Mouse (Mus musculus) frontal cortex, adult (tissue): ENCODE results near the gene Cap1.
"Not testable (repeated sequence)": the region's sequence is repeated elsewhere in the genome, so short reads cannot be mapped to it uniquely, and the experiment has no call there.

ENCODE experiments used
- ATAC-seq: cut with Nextera tagmentation; 2 replicates; pipeline ENCODE4 v1.9.2; 2017; ENCODE audit warnings: mild to moderate bottlenecking, moderate library complexity, mixed read lengths; ENCODE audit not compliant: low TSS enrichment

The Cap1 gene

DNA sequence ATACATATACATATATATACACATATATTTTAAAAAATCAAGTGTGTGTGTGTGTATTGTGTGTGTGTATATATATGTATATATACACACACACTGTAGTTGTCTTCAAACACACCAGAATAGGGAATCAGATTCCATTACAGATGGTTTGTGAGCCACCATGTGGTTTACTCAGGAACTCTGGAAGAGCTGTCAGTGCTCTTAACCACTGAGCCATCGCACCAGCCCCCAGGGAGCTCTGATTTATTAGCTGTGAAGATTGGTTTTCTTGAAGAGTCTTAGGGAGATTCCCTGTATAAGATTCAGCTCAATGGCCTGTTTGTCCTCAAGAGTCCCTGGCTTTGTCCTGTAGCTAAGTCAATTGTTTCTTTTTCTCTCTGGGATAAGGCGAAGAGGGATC, 47.9 kb downstream of the Cap1 start:
- no peak for ATAC-seq

GRCm38 (mm10) chr4:122837180-122837730, 48.6 kb downstream of the Cap1 start:
- ATAC-seq = no peak

DNA sequence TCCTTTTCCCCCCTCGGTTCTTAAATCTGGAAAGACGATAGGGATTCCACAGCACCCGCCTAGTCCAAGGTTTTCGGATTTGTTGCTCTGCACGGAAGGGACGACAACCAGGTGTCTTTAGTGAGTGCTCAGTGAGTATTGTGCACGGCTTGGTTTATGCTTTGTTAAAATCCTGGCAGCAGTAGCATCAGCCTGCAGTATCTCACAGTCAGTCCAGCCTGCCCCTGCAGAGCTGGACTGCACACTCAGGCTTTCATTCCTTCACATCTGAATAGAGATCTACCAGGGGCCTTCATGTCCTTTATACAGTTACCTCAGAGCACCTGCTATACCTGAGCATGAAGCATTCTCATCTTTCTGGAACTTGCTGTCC, 49.5 kb downstream of the Cap1 start:
- ATAC-seq = peak; percentile 45

GRCm38 (mm10) chr4:122835530-122836402, 50.1 kb downstream of the Cap1 start, which contains the start of gene Ppt1:
Gene Ppt1, plus strand, starts transcription at chr4:122836242.
- peak; percentile 90 for ATAC-seq

GRCm38 (mm10) chr4:122831888-122832287, 54.0 kb downstream of the Cap1 start:
- no peak for ATAC-seq

DNA sequence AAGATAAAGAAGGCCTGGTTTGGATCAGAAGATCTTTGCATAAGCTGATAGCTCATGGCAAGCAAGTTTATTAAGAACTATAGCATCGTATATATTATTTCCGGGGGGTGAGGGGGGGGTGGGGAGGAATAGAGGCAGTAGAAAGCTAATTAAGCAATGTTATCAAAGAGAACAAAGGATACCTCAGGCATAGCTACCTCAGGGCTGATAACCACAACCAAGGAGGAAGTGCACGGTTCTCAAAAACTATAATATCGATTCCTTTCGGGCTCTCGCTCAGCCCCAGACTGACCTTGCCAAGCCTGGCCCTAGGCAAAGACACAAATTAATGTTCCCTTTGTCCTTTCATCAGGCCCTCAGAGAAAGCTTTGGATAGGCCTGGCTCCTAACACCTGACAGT, 56.5 kb downstream of the Cap1 start:
- ATAC-seq = no peak

DNA sequence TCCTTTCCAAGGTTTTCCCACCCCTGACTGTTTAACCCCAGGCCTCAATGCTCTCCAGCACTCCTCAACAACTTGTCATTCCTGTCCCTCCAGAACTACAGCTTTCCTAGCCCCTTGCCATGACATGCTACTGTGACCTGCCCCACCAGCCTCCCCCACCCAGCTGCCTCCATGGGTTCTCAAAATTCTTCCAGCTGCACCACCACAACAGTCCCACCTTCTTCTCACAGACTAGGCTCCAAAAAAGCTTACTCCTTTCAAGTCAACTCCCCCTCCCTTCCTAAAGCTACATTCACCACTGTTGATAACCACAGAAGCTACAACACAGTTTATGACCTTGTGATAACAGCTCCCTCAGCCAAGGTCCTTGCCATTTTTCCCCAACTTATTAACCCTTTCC, 58.2 kb downstream of the Cap1 start:
- no peak for ATAC-seq

- not testable (repeated sequence) for ATAC-seq
Measured at GRCm38 (mm10) chr4:122820941-122821340, 64.9 kb downstream of the Cap1 start.

DNA sequence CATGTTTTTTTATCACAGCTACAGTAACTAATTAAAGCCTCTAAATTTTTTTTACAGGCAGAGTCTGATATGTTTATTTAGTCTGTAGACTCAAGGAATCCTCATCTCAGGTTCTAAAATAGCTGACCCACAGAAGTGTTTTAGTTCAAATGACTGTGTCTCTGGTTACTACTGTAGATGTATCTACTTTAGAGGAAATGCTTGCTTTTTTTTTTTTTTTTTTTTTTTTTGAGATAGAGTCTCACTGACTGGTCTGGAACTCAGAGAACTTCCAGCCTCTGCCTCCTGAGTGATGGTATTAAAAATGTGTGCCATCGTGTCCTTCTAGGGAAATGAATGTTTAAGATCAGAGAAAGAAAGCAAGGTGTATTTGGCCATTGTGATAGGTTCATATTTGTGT, 69.7 kb downstream of the Cap1 start:
- no peak for ATAC-seq

DNA sequence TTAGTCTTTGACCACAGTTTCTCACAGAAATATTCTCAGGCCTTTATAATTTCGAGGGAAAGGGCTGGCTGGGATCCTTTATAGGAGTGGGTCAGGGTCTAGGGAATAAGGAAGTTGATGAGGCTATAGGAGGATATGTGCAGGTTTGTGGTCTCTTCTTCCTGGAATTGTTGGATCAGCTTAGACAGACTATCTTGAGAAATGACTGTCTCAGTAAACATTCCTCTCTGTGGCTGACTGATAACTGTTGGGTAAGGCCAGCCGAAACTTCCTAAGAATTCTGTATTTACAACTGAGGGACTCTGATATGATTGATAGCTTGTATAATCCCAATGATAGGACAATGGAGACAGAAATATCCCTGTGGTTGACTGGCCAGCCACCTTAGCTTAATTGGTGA, 74.0 kb downstream of the Cap1 start:
- no peak for ATAC-seq

- ATAC-seq = no peak
Measured at GRCm38 (mm10) chr4:122811180-122811579, 74.7 kb downstream of the Cap1 start.
